Comparison of ENCODE assay signal across 8 mouse cellular contexts in genomic region chr1:157039016-157039835, GRCm38 (mm10).
A peak's percentile ranks its signal among the peaks of the same experiment; 100 is the strongest.
DNase-seq lines count a peak whose midpoint lies in the region; ATAC-seq and TF ChIP-seq lines count a peak whose summit lies in the region.

No protein-coding gene starts in this region.

- no peak overlapping the region for H3K4me3 ChIP-seq in embryonic facial prominence, embryonic 12.5 days
- peak overlapping the region; percentile 19 for H3K4me3 ChIP-seq in heart, postnatal 0 days (ENCODE audit: low read depth, low read length)

- no peak for ATAC-seq in cerebellum, adult (ENCODE audit: insufficient number of reproducible peaks, low FRiP score, low TSS enrichment)
- no peak; the same call in 1 of the 2 replicates for ATAC-seq in embryonic facial prominence, embryonic 12.5 days (ENCODE audit: insufficient number of reproducible peaks, insufficient read depth, low FRiP score, low TSS enrichment)
- ATAC-seq in heart, postnatal 0 days (ENCODE audit: insufficient read depth, low read depth): peak; percentile 77
- peak; percentile 80 for ATAC-seq in megakaryocyte progenitor cell, adult 5-6 weeks (replicated peaks; ENCODE audit: poor library complexity)

- no peaks in the 10 kb centered on the region for H3K9me3 ChIP-seq in embryonic facial prominence, embryonic 12.5 days
- no peaks in the 10 kb centered on the region for H3K9me3 ChIP-seq in heart, postnatal 0 days (replicated peaks; ENCODE audit: control insufficient read depth, low read length)

- 13% methylated on average over 14 of the region's 14 CpGs for WGBS in embryonic facial prominence, embryonic 12.5 days
- 5% methylated on average over 13 of the region's 14 CpGs for WGBS in heart, postnatal 0 days

- H3K9ac ChIP-seq in embryonic facial prominence, embryonic 12.5 days: no peak overlapping the region
- 0 out of 2 replicates have a peak overlapping the region, but pooled peaks have one; percentile 3 for H3K9ac ChIP-seq in heart, postnatal 0 days (replicated peaks; ENCODE audit: low read depth, low read length)

- intact Hi-C loops in left cerebral cortex, postnatal 36 days (cut with DNase I): no loop called here

- DNase-seq in cerebellum, adult 11 months: peak; percentile 6
- DNase-seq in adrenal gland, postnatal 10 days: peak; percentile 73
- DNase-seq in heart, postnatal 0 days (ENCODE audit: low spot score): peak; percentile 78
- DNase-seq in left cerebral cortex, postnatal 36 days (ENCODE audit: low spot score in 2 of 2): peak; percentile 32 to 56
- DNase-seq in right cerebral cortex, postnatal 36 days (ENCODE audit: low spot score in 2 of 2): peak; percentile 17 to 37

- H3K27ac ChIP-seq in embryonic facial prominence, embryonic 12.5 days: peak overlapping the region; percentile 69
- peak overlapping the region; percentile 62 for H3K27ac ChIP-seq in heart, postnatal 0 days (ENCODE audit: low read depth)

- no peak for TF ChIP-seq CTCF in heart, postnatal 0 days (IDR thresholded peaks at IDR 0.05; ENCODE audit: low read depth)

- peaks cover 30% of the 10 kb centered on the region for H3K4me1 ChIP-seq in embryonic facial prominence, embryonic 12.5 days
- peaks cover 31% of the 10 kb centered on the region for H3K4me1 ChIP-seq in heart, postnatal 0 days (ENCODE audit: control insufficient read depth, insufficient read depth)

- H3K4me2 ChIP-seq in embryonic facial prominence, embryonic 12.5 days (replicated peaks): peak overlapping the region; percentile 35
- H3K4me2 ChIP-seq in heart, postnatal 0 days (ENCODE audit: low read depth, low read length): peak overlapping the region; percentile 54

- no peak for TF ChIP-seq EP300 in heart, postnatal 0 days (IDR thresholded peaks at IDR 0.05; ENCODE audit: low read depth)

- H3K27me3 ChIP-seq in embryonic facial prominence, embryonic 12.5 days: no peaks in the 10 kb centered on the region
- no peaks in the 10 kb centered on the region for H3K27me3 ChIP-seq in heart, postnatal 0 days (ENCODE audit: control insufficient read depth, insufficient read depth, low read length)

- H3K36me3 ChIP-seq in embryonic facial prominence, embryonic 12.5 days: no peaks in the 10 kb centered on the region
- no peaks in the 10 kb centered on the region for H3K36me3 ChIP-seq in heart, postnatal 0 days (replicated peaks; ENCODE audit: control insufficient read depth, insufficient read depth, low read length)

Comparison
In these comparisons a context has a peak if more than half of its experiments do, and no peak if none do; other contexts are left out.
1. DNase-seq: peak in every context shown above with its lines; median percentile 78 in heart, postnatal 0 days; 73 in adrenal gland, postnatal 10 days; 44 in left cerebral cortex, postnatal 36 days; 27 in right cerebral cortex, postnatal 36 days; 6 in cerebellum, adult 11 months.
2. ATAC-seq: peak in heart, postnatal 0 days (single experiment) and megakaryocyte progenitor cell, adult 5-6 weeks (single experiment); none in cerebellum, adult (single experiment) and embryonic facial prominence, embryonic 12.5 days (single experiment).